Mouse (Mus musculus) neural tube, embryonic 14.5 days (tissue): ENCODE data around the gene Etv6. TPM values are rescaled to one million over a fixed set of nuclear protein-coding genes. Genes with fewer than 3 reads are reported as not detected.

Source experiments
- ATAC-seq: fragments of 200-750 bp; cut with Nextera tagmentation; 2 replicates; pipeline ENCODE4 v1.8.0; 2017; ENCODE audit warnings: low read depth, mild to moderate bottlenecking, moderate TSS enrichment, moderate library complexity
- H3K27ac ChIP-seq: fragments of 300-500 bp; sonication (generic); 2 replicates; pipeline ENCODE4 v1.5.1; 2014; ENCODE audit warnings: low read depth, mild to moderate bottlenecking, control low read depth, low read length, moderate library complexity, mixed read lengths
- H3K27me3 ChIP-seq: fragments of 300-500 bp; sonication (generic); 2 replicates; pipeline ENCODE4 v1.6.1; 2014; ENCODE audit warnings: low read length; ENCODE audit not compliant: control insufficient read depth, insufficient read depth
- H3K36me3 ChIP-seq: fragments of 300-500 bp; sonication (generic); 2 replicates; pipeline ENCODE4 v1.6.1; 2014; ENCODE audit warnings: low read length, mixed read lengths; ENCODE audit not compliant: control insufficient read depth, insufficient read depth
- H3K4me1 ChIP-seq: fragments of 300-500 bp; sonication (generic); 2 replicates; pipeline ENCODE4 v1.6.1; 2014; ENCODE audit warnings: low read length; ENCODE audit not compliant: control insufficient read depth, insufficient read depth
- H3K4me2 ChIP-seq: fragments of 300-500 bp; sonication (generic); 2 replicates; pipeline ENCODE4 v1.6.1; 2014; ENCODE audit warnings: mild to moderate bottlenecking, low read depth, low read length, control low read depth
- H3K4me3 ChIP-seq: fragments of 300-500 bp; sonication (generic); 2 replicates; pipeline ENCODE4 v1.5.1; 2014; ENCODE audit warnings: low read depth, low read length, control low read depth, mixed read lengths
- H3K9ac ChIP-seq: fragments of 300-500 bp; sonication (generic); replicated peaks from 2 replicates; pipeline ENCODE4 v1.6.1; 2014; ENCODE audit warnings: low read depth, mild to moderate bottlenecking, control low read depth, low read length, mixed read lengths
- H3K9me3 ChIP-seq: fragments of 300-500 bp; sonication (generic); 2 replicates; pipeline ENCODE4 v1.6.1; 2016; ENCODE audit warnings: low read length; ENCODE audit not compliant: control insufficient read depth
- WGBS: fragments of 180-500 bp; shearing (Covaris S2); extraction: QIAGEN DNeasy Blood & Tissue Kit; methylation state at CpG from one replicate; pipeline ENCODE4 v1.1.7; 2014; 5-methylcytosine and 5-hydroxymethylcytosine counted together
- polyA plus RNA-seq: library from polyadenylated mRNA; unstranded; fragments of >200 nt; fragmentation: Nextera tagmentation; extraction: Ambion mirVana; gene quantifications from 2 replicates; pipeline ENCODE4 v1.2.1, GENCODE M21; 2014

Etv6 gene
- polyA plus RNA-seq, 1 experiment from 2014 or later, result 5.8 TPM

DNA sequence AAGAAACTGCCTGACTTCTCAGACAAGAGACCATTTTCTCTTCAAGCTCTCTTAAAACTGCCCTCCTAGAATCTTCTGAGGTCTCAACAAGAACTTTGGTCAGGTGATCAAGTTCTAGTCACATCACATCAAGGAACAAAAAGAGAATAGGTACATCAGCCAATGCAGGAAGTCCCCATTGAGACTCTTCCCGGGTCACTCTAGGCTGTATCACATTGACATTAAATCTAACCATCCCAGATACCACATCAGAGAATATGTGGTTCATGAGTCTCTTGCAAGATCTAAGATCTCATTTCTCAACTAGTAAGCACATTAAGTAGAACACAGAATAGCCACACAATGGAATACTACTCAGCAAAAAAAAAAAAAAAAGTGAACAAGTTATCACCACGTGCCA is 238.4 kb downstream of the Etv6 start:
- ATAC-seq, result no peak
- Histone ChIP-seq H3K4me1 (no peaks in the 10 kb centered on the region), H3K9ac (no peak overlapping the region), H3K27me3 (no peaks in the 10 kb centered on the region), H3K9me3 (no peaks in the 10 kb centered on the region), H3K36me3 (no peaks in the 10 kb centered on the region), H3K4me2 (no peak overlapping the region), H3K4me3 (no peak overlapping the region), H3K27ac (no peak overlapping the region)
- WGBS, result 93% methylated on average over 2 of the region's 2 CpGs

DNA sequence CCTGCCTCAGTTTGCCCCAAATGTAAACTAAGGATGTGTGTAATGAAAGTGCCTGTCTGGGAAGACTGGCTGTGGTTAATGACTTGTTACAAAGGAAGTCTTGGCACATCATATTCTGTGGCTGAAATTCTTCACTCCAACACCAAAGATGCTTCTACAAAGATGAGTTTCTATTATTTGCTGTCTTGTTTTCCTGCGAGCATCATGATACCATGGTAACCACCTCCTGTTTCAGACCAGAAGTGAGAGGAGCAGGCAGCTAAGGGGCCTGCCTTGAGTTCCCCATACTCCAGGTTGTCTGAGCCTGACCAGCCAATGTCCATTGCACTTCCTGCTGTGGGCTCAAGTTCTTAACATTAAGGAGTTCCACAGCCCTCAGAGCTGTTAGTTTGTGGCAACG is 241.5 kb downstream of the Etv6 start:
- no peak overlapping the region for H3K4me2 ChIP-seq
- WGBS, result 93% methylated on average over 2 of the region's 2 CpGs
- no peak overlapping the region for H3K27ac ChIP-seq
- H3K4me3 ChIP-seq, result no peak overlapping the region
- H3K36me3 ChIP-seq, result no peaks in the 10 kb centered on the region
- no peaks in the 10 kb centered on the region for H3K4me1 ChIP-seq
- no peak overlapping the region for H3K9ac ChIP-seq
- no peaks in the 10 kb centered on the region for H3K9me3 ChIP-seq
- no peak for ATAC-seq
- H3K27me3 ChIP-seq, result no peaks in the 10 kb centered on the region

DNA sequence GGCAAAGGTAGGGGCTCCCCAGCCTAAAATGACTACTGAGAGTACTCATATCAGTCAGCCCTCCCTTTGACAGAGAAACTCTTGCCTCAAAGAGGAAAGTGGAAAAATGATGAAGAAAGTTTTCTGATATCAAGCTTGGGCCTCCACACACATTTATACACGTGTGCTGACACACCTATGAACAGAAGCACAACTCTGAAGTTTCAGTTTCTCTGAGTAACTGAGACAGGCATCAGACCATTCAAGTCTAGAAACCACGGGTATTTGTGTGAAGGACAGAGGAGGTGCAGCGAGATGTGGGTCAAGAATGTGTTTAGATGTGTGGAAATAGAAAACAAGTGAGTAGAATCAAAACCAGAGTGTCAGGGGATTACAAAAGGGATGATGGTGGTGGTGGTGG is 246.6 kb downstream of the Etv6 start:
- H3K36me3 ChIP-seq, result no peaks in the 10 kb centered on the region
- H3K9ac ChIP-seq, result no peak overlapping the region
- no peaks in the 10 kb centered on the region for H3K9me3 ChIP-seq
- H3K27ac ChIP-seq, result no peak overlapping the region
- no peak overlapping the region for H3K4me3 ChIP-seq
- H3K27me3 ChIP-seq, result no peaks in the 10 kb centered on the region
- no peaks in the 10 kb centered on the region for H3K4me1 ChIP-seq
- 86% methylated on average over 3 of the region's 3 CpGs for WGBS
- H3K4me2 ChIP-seq, result no peak overlapping the region
- ATAC-seq, result no peak

DNA sequence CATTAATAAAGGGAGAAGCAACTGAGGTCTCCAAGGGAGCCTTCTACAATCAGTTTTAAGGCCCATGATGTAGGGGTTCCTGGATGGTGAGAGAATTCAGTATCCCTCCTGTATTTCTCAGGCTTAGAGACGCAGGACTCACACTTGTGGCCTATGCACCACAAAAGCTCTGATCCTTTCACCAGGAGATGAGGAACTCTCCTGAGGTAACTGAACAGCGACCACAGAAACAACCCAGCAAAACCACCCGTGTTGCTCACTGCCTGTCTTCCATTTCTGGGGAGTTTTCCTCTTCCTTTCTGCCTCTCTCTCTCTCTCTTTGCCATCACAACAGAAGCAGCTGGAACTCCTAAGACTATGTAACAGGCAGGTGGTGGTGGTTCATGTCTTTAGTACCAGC is 256.3 kb downstream of the Etv6 start:
- ATAC-seq, result no peak

DNA sequence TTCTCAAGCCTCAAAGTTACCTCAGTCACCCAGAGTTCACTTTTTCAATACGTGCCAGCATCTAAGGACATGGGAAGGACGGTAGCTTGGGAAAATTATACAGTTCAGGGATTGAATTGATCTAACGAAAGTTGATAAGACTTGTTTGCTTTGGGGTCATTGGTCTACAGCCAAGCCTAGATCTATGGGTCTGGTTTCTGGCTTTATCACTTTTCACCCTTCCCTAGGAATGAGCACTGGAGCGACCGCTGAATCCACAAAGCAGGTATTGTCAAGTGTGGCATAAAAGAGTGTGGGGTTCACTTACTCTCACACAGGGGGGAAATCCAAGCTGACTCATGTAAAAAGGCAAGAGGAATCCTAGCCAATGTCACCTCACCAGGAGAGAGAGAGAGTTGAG is 256.9 kb downstream of the Etv6 start:
- no peaks in the 10 kb centered on the region for H3K4me1 ChIP-seq
- no peak overlapping the region for H3K4me2 ChIP-seq
- H3K9ac ChIP-seq, result no peak overlapping the region
- no peaks in the 10 kb centered on the region for H3K27me3 ChIP-seq
- 87% methylated on average over 5 of the region's 5 CpGs for WGBS
- no peak overlapping the region for H3K4me3 ChIP-seq
- no peaks in the 10 kb centered on the region for H3K36me3 ChIP-seq
- H3K27ac ChIP-seq, result no peak overlapping the region
- H3K9me3 ChIP-seq, result no peaks in the 10 kb centered on the region
- no peak for ATAC-seq

More for the DNA sequence above, 256.3 kb downstream of the Etv6 start:
- Histone ChIP-seq H3K9ac (no peak overlapping the region), H3K27me3 (no peaks in the 10 kb centered on the region), H3K4me3 (no peak overlapping the region), H3K4me1 (no peaks in the 10 kb centered on the region), H3K9me3 (no peaks in the 10 kb centered on the region), H3K27ac (no peak overlapping the region), H3K4me2 (no peak overlapping the region), H3K36me3 (no peaks in the 10 kb centered on the region)
- 89% methylated on average over 3 of the region's 3 CpGs for WGBS

DNA sequence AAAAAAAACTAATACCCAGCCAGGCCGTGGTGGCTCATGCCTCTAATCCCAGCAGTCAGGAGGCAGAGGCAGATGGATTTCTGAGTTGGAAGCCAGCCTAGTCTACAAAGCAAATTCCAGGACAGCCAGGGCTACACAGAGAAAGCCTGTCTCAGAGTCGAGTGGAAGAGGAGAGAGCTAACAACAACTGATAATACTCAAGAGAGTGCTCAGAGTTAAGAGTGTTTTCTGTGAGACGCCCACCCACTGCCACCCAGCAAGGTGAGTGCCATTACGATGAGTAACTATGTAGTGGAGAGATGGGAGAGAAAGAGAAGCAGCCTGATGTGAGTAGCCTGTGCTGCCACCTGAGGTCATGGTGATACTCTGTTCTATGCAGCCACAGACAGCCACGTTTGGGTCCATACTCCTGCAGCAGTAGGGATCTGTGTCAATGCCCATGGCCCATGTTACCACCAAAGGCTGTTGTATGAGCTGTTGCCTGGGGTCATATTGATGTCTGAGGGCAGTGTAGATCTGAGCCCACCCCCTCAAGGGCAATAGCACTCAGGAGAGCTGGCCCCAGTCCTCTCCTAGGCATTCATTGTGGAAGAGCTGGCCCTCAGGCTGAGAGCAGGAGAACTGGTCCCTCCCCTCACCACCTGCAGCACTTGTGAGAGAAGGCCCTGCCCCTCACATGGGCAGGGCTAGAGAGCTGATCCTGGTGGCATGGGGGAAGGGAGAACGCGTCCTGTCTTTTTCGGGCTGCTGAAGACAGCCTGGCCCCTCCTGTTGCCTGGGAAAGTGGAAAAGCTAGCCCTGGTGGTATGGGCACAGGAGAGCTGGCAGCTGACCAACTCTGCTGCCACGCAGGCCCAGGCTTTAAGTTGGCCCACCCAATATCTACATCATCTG is 258.4 kb downstream of the Etv6 start:
- no peak; the same call in 1 of the 2 replicates for ATAC-seq
- WGBS, result 55% methylated on average over 9 of the region's 9 CpGs

DNA sequence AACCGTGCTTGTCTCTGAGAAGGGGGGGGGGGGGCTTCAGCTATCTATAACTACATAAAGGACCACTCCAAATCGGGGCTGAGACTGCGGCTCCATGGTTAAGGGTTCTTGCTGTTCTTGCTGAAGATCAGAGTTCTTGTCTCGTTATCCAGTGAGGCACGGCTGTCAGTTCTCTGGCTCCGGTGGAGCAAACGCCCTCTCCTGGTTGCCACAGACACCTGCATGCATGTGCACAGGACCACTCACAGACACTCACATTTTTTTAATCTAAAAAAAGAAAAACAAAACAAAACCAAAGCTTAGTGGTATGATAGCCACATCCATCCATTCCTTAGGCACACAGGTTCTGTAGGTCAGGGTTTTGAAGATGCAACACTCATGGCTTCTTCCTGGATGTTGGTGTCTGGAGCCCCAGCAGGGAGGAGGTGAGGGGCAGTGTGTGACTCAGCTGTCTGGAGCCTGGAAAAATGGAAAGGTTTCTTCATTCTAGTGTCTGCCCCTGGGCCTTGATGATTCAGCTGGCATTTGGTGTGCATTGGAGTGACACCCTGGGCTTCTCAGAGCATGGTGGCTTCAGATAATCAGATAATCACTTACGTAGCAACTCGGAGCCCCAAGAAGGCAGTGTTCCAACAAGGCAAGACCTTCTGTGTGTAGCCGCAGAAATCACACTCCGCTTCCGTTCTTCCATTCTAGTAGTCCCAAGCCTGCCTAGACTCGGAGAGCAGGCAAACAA is 262.6 kb downstream of the Etv6 start:
- no peak overlapping the region for H3K4me2 ChIP-seq
- H3K4me3 ChIP-seq, result no peak overlapping the region
- no peaks in the 10 kb centered on the region for H3K36me3 ChIP-seq
- H3K27me3 ChIP-seq, result no peaks in the 10 kb centered on the region
- no peaks in the 10 kb centered on the region for H3K9me3 ChIP-seq
- H3K4me1 ChIP-seq, result no peaks in the 10 kb centered on the region
- H3K9ac ChIP-seq, result no peak overlapping the region
- WGBS, result 85% methylated on average over 13 of the region's 13 CpGs
- no peak overlapping the region for H3K27ac ChIP-seq
- no peak for ATAC-seq

More for the DNA sequence above, 258.4 kb downstream of the Etv6 start:
- H3K4me1 ChIP-seq, result no peaks in the 10 kb centered on the region
- no peak overlapping the region for H3K27ac ChIP-seq
- no peak overlapping the region for H3K4me2 ChIP-seq
- no peaks in the 10 kb centered on the region for H3K9me3 ChIP-seq
- no peaks in the 10 kb centered on the region for H3K36me3 ChIP-seq
- H3K27me3 ChIP-seq, result no peaks in the 10 kb centered on the region
- no peak overlapping the region for H3K4me3 ChIP-seq
- no peak overlapping the region for H3K9ac ChIP-seq

DNA sequence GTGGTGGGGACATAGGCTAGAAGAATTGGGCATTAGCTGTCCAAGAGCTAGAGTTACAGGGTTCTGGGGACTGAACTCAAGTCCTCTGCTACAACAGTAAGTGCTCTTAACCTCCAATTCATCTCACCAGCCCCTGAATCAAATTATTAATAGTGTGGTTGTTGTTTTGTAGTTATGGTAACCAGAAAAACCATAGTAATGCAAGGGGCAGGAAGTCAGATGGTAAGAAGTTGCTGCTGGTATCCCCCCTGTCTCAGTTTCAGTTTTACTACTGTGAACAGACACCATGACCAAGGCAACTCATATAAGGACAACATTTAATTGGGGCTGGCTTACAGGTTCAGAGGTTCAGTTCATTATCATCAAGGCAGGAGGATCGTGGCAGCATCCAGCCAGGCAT is 266.5 kb downstream of the Etv6 start:
- Histone ChIP-seq H3K36me3 (no peaks in the 10 kb centered on the region), H3K9ac (no peak overlapping the region), H3K9me3 (no peaks in the 10 kb centered on the region), H3K4me1 (no peaks in the 10 kb centered on the region), H3K27me3 (no peaks in the 10 kb centered on the region), H3K4me2 (no peak overlapping the region), H3K4me3 (no peak overlapping the region), H3K27ac (no peak overlapping the region)
- WGBS, result 84% methylated on average over 1 of the region's 1 CpGs
- ATAC-seq, result no peak

DNA sequence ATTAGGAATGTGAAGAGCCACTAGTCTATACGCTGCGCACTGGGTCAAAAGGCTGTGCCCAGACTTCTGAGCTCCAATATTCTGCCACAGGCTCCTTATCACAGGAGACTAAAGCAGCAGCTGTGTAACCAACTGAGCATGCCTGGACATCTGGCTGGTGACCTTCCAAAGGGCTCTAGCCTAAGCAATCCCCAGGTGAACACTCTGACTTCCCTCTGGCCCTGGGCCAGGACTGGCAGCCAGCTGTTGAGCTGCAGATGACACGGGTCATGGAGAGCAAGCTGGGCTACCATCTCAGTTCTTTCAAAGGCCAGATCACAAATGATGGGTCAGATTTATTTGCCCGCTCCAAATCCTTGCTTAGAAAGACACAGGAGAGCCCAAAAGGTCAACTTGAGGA is 275.8 kb downstream of the Etv6 start:
- no peaks in the 10 kb centered on the region for H3K36me3 ChIP-seq
- H3K4me3 ChIP-seq, result no peak overlapping the region
- no peaks in the 10 kb centered on the region for H3K4me1 ChIP-seq
- no peaks in the 10 kb centered on the region for H3K27me3 ChIP-seq
- ATAC-seq, result no peak
- H3K4me2 ChIP-seq, result no peak overlapping the region
- WGBS, result 89% methylated on average over 4 of the region's 4 CpGs
- H3K9me3 ChIP-seq, result no peaks in the 10 kb centered on the region
- H3K9ac ChIP-seq, result no peak overlapping the region
- no peak overlapping the region for H3K27ac ChIP-seq
